Mouse (Mus musculus) stomach, postnatal 0 days (tissue): Measurements from ENCODE around the gene Paqr6.
"Not testable (repeated sequence)": the region's sequence is repeated elsewhere in the genome, so short reads cannot be mapped to it uniquely, and the experiment has no call there.

Source experiments
- CTCF ChIP-seq: IDR thresholded peaks from 2 replicates; pipeline ENCODE4 v1.5.1; 2016; ENCODE audit warnings: antibody characterized with exemption, low read depth, mild to moderate bottlenecking, moderate library complexity
- EP300 ChIP-seq: optimal IDR thresholded peaks from 2 replicates; pipeline ENCODE3; 2016; ENCODE audit warnings: antibody characterized with exemption

DNA sequence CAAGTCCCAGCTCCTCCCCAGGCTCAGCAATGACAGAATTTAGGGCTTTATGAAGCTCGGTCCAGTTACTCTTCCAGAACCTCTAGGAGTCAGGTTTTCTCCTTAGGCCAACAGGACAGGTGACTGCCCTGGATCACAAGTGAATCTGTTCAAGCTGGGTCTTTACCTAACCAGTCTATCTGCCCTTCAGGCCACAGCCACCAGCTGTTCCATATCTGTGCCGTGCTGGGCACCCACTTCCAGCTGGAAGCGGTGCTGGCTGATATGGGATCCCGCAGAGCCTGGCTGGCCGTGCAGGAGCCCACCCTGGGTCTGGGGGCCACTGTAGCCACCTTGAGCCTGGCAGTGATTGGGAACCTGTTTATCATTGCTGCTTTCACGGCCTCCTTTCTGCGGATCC lies 18.0 kb downstream of the Paqr6 start:
- TF ChIP-seq CTCF, EP300: not testable (repeated sequence)
